Mouse (Mus musculus): ENCODE measurements around the gene Calr4.

- peak; percentile 54 for TF ChIP-seq CTCF (IDR thresholded peaks at IDR 0.05; ENCODE audit: low read depth, low read length)
- TF ChIP-seq POLR2A (IDR thresholded peaks at IDR 0.05; ENCODE audit: borderline replicate concordance, low read depth, low read length) = no peak
These were observed 17.3 kb downstream of the Calr4 start for GRCm38 (mm10) chr4:109251605-109252004.
